Mouse (Mus musculus): ENCODE measurements around the gene Gm1673. TPM values are rescaled to one million over a fixed set of nuclear protein-coding genes. Genes with fewer than 3 reads are reported as not detected.
A peak's percentile ranks its signal among the peaks of the same experiment; 100 is the strongest.
"Not testable (repeated sequence)": the region's sequence is repeated elsewhere in the genome, so short reads cannot be mapped to it uniquely, and the experiment has no call there.

Gene Gm1673
- polyA plus RNA-seq (2015; fragmentation: Nextera tagmentation; extraction: Ambion mirVana) = 47.1 and 62.2 TPM in 2 replicates

DNA sequence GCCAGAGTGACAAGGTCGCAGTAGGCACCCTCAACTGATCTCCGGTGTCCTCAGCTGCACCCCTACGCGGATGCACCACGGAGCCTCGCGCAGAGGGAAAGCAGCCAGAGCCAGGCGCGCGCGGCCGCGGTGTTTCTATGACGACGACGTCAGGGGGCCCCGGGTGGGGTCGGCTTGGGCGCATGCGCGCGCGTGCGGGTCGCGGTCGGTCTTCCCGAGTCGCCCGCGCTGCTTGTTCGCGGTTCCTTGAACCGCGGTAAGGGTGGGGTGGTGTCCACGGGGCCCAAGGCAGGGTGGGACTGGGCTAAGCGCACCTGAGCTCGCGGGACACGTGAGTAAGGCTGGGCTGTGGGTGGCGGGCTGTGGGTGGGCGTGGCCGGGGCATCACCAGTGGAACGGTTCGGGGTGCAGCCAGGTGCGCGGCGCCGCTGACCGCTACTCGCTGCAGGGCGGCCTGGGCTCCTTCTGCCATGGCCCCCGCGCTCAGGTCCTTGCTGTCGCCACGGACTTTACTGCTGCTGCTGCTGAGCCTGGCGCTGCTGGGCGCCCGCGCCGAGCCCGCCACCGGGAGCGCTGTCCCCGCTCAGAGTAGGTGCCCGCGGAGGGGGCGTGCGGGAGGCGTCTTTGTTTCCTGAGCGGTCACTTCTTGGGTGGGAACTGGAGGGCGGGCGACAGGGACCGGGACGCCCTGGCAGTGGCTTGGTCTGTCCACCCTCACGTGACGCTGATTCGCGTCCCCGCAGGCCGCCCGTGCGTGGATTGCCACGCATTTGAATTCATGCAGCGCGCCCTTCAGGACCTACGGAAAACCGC is at the start of gene Gm1673:
Gm1673 (plus strand) TSS at position 125 of the 813 bp plus-strand sequence.
- H3K9me3 ChIP-seq (ENCODE audit: control insufficient read depth, low read length) = no peaks in the 10 kb centered on the region
- H3K4me2 ChIP-seq (ENCODE audit: low read depth, low read length) = peak within 1 kb of the TSS; percentile 90
- H3K27ac ChIP-seq (ENCODE audit: low read length) = no peak within 1 kb of the TSS
- peak; percentile 92 for ATAC-seq (ENCODE audit: low read depth)
- peak within 1 kb of the TSS; percentile 81 for H3K4me3 ChIP-seq (ENCODE audit: low read length)
- H3K4me1 ChIP-seq (replicated peaks; ENCODE audit: control insufficient read depth, insufficient read depth, low read length) = peaks cover 9% of the 10 kb centered on the region; the same call in 1 of the 2 replicates
- H3K27me3 ChIP-seq (ENCODE audit: control insufficient read depth, insufficient read depth, low read depth, low read length) = no peaks in the 10 kb centered on the region
- no peaks in the 10 kb centered on the region for H3K36me3 ChIP-seq (ENCODE audit: control insufficient read depth, insufficient read depth, low read length)
- under 1% methylated on average over 83 of the region's 88 CpGs for WGBS
- H3K9ac ChIP-seq (ENCODE audit: low read length) = peak within 1 kb of the TSS; percentile 73

DNA sequence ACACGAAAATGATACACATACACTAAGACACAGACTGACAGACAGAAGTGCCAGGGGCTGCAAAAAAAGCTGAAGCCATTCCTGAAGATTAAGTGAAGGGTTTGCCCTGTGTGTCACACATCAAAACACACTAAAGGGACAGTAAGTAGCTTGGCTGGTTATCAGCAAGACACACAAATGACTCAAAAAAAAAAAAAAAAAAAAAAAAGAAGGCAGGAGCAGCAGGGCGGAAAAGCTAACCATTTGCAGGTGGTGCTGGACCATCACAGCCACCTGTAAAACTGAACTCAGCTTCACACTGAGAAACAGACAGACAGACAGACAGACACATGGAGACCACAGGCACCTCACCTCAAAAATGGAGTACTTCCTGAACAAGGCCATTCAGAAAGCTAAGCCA is 49.2 kb upstream of the Gm1673 start:
- no peak for ATAC-seq (ENCODE audit: low read depth)
- 78% methylated on average over 2 of the region's 2 CpGs for WGBS
- Histone ChIP-seq H3K36me3 (ENCODE audit: control insufficient read depth, insufficient read depth, low read length) (peaks cover 13% of the 10 kb centered on the region), H3K4me2 (ENCODE audit: low read depth, low read length) (peak overlapping the region; percentile 57), H3K9ac (ENCODE audit: low read length) (no peak overlapping the region), H3K4me1 (replicated peaks; ENCODE audit: control insufficient read depth, insufficient read depth, low read length) (peaks cover 17% of the 10 kb centered on the region), H3K4me3 (ENCODE audit: low read length) (no peak overlapping the region), H3K27ac (ENCODE audit: low read length) (no peak overlapping the region), H3K27me3 (ENCODE audit: control insufficient read depth, insufficient read depth, low read depth, low read length) (no peaks in the 10 kb centered on the region), H3K9me3 (ENCODE audit: control insufficient read depth, low read length) (no peaks in the 10 kb centered on the region)

DNA sequence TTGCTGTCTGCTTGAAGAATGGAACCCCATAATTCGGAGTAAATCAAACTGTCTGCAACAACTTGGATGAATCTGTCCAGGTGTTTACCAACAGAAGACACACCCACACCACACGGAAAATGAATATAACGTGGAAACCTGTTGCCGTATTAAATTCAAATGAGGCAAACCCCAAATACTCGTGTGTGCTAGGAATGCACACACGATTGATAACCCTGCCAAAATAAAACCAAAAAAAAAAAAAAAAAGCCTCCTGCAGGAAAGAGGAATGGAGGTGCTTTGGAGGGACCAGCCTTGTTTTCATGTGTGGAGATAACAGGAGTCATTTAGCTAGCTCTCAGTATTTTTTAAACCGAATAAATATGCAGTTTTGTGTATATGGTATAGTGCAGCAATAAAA is 48.4 kb upstream of the Gm1673 start:
- peaks cover 17% of the 10 kb centered on the region for H3K4me1 ChIP-seq (replicated peaks; ENCODE audit: control insufficient read depth, insufficient read depth, low read length)
- no peak overlapping the region for H3K9ac ChIP-seq (ENCODE audit: low read length)
- ATAC-seq (ENCODE audit: low read depth) = no peak
- no peaks in the 10 kb centered on the region for H3K27me3 ChIP-seq (ENCODE audit: control insufficient read depth, insufficient read depth, low read depth, low read length)
- 67% methylated on average over 7 of the region's 7 CpGs for WGBS
- no peaks in the 10 kb centered on the region; the same call in 1 of the 2 replicates for H3K9me3 ChIP-seq (ENCODE audit: control insufficient read depth, low read length)
- no peak overlapping the region for H3K27ac ChIP-seq (ENCODE audit: low read length)
- peak overlapping the region; percentile 57 for H3K4me2 ChIP-seq (ENCODE audit: low read depth, low read length)
- peak overlapping the region; percentile 93 for H3K4me3 ChIP-seq (ENCODE audit: low read length)
- peaks cover 6% of the 10 kb centered on the region for H3K36me3 ChIP-seq (ENCODE audit: control insufficient read depth, insufficient read depth, low read length)

DNA sequence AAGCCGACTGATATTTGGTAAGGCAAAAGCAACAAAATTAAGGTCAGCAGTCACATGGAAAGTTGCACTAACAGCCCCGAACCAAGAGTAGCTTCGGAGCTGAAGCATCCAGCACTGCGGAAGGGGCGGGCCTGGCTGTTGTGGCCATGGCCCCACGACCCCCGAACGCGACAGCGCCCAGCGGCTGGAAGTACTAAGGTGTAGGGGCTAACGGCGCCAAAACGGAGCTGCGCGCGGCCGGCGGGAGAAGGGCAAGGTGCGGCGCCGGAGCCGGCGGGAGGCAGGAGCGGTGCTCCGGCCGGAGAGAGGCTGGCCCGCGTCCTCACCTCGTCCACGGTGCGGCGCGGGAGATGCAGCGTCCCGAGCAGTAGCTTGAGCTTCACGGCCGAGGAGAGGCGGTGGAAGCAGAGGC is 47.5 kb upstream of the Gm1673 start:
- Histone ChIP-seq H3K9ac (ENCODE audit: low read length) (peak overlapping the region; percentile 95), H3K4me1 (replicated peaks; ENCODE audit: control insufficient read depth, insufficient read depth, low read length) (peaks cover 17% of the 10 kb centered on the region), H3K27ac (ENCODE audit: low read length) (peak overlapping the region; percentile 91), H3K36me3 (ENCODE audit: control insufficient read depth, insufficient read depth, low read length) (no peaks in the 10 kb centered on the region), H3K4me2 (ENCODE audit: low read depth, low read length) (peak overlapping the region; percentile 57), H3K4me3 (ENCODE audit: low read length) (peak overlapping the region; percentile 93), H3K27me3 (ENCODE audit: control insufficient read depth, insufficient read depth, low read depth, low read length) (no peaks in the 10 kb centered on the region), H3K9me3 (ENCODE audit: control insufficient read depth, low read length) (peaks cover 4% of the 10 kb centered on the region; the same call in 1 of the 2 replicates)
- WGBS = under 1% methylated on average over 39 of the region's 39 CpGs
- ATAC-seq (ENCODE audit: low read depth) = peak; percentile 56

DNA sequence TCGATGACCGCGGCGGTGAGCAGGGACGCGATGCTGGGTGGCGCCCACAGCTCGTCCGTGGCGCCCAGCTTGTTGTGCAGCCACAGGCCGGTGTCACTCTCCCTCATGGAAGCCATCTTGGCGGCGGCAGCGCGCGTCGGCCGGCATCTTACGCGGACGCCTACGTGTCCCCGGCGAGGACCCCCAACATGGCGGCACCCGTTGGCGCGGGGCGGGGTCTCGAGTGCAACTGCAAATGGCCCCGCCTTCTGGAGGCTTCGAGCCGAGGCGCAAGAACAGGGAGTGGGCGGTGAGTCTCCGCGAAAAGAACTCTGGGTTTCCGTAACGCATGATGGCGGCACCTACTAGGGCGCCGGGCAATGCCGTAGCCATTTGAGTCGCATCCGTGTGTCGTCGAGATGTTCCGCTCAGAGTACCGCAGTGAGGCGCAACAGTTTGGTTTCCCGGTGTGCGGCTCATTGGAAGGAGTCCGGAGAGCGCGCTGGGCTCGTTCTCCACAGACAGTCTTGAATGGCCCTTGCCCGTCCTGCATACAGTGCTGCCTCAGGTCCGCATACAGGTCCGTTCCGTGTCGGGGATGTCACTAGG is 47.0 kb upstream of the Gm1673 start, which contains the start of gene Nelfa:
Nelfa (minus strand) TSS at position 294 of the 588 bp plus-strand sequence.
- Histone ChIP-seq H3K4me2 (ENCODE audit: low read depth, low read length) (peak within 1 kb of the TSS; percentile 92), H3K36me3 (ENCODE audit: control insufficient read depth, insufficient read depth, low read length) (no peaks in the 10 kb centered on the region), H3K27me3 (ENCODE audit: control insufficient read depth, insufficient read depth, low read depth, low read length) (no peaks in the 10 kb centered on the region), H3K4me1 (replicated peaks; ENCODE audit: control insufficient read depth, insufficient read depth, low read length) (peaks cover 17% of the 10 kb centered on the region), H3K9ac (ENCODE audit: low read length) (peak within 1 kb of the TSS; percentile 95), H3K4me3 (ENCODE audit: low read length) (peak within 1 kb of the TSS; percentile 93), H3K9me3 (ENCODE audit: control insufficient read depth, low read length) (peaks cover 4% of the 10 kb centered on the region; the same call in 1 of the 2 replicates), H3K27ac (ENCODE audit: low read length) (peak within 1 kb of the TSS; percentile 91)
- under 1% methylated on average over 61 of the region's 61 CpGs for WGBS
- peak; percentile 99 for ATAC-seq (ENCODE audit: low read depth)

DNA sequence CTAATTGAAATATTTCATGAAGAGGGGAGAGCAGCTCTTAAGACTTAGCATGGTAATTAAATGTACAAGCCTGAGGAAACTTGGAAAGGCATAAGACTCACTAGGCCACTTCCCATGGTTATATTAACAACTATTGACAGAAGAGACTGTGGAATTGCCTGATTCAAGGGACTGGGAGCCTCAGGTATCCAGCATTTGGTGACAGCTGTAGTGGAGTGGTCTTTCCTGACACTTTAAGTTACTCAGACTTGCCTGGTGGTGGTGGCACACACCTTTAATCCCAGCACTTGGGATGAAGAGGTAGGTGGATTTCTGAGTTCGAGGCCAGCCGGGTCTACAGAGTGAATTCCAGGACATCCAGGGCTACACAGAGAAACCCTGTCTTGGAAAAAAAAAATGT is 46.0 kb upstream of the Gm1673 start:
- Histone ChIP-seq H3K4me1 (replicated peaks; ENCODE audit: control insufficient read depth, insufficient read depth, low read length) (peaks cover 17% of the 10 kb centered on the region), H3K4me2 (ENCODE audit: low read depth, low read length) (peak overlapping the region; percentile 92), H3K9me3 (ENCODE audit: control insufficient read depth, low read length) (peaks cover 4% of the 10 kb centered on the region), H3K9ac (ENCODE audit: low read length) (peak overlapping the region; percentile 83; the same call in 1 of the 2 replicates), H3K27me3 (ENCODE audit: control insufficient read depth, insufficient read depth, low read depth, low read length) (no peaks in the 10 kb centered on the region), H3K27ac (ENCODE audit: low read length) (no peak overlapping the region), H3K36me3 (ENCODE audit: control insufficient read depth, insufficient read depth, low read length) (no peaks in the 10 kb centered on the region), H3K4me3 (ENCODE audit: low read length) (peak overlapping the region; percentile 93)
- no peak for ATAC-seq (ENCODE audit: low read depth)
- WGBS = 97% methylated on average over 2 of the region's 2 CpGs

DNA sequence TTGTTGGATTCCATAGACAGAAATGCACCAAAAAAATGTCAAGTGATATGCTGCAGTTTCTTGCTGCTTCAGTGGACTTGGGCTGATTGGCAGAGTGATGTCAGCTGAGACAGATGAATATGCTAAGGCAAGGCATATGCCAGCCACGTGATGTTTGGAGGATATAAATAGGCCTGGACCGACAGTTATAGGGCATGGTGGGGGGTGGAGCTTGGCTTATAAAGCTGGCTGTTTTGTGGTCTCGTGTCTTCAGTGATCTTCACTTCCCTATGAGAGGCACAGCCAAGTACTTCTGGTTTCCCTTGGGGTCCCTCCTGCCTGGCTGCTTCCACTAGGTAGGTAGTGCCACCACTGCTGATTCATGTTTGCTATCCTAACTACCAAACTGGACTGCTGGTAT is 44.8 kb upstream of the Gm1673 start:
- Histone ChIP-seq H3K4me1 (replicated peaks; ENCODE audit: control insufficient read depth, insufficient read depth, low read length) (peaks cover 17% of the 10 kb centered on the region), H3K27ac (ENCODE audit: low read length) (no peak overlapping the region), H3K36me3 (ENCODE audit: control insufficient read depth, insufficient read depth, low read length) (no peaks in the 10 kb centered on the region), H3K9ac (ENCODE audit: low read length) (no peak overlapping the region), H3K4me3 (ENCODE audit: low read length) (no peak overlapping the region), H3K9me3 (ENCODE audit: control insufficient read depth, low read length) (peaks cover 6% of the 10 kb centered on the region), H3K27me3 (ENCODE audit: control insufficient read depth, insufficient read depth, low read depth, low read length) (no peaks in the 10 kb centered on the region), H3K4me2 (ENCODE audit: low read depth, low read length) (no peak overlapping the region)
- 88% methylated on average over 3 of the region's 3 CpGs for WGBS
- ATAC-seq (ENCODE audit: low read depth) = no peak

DNA sequence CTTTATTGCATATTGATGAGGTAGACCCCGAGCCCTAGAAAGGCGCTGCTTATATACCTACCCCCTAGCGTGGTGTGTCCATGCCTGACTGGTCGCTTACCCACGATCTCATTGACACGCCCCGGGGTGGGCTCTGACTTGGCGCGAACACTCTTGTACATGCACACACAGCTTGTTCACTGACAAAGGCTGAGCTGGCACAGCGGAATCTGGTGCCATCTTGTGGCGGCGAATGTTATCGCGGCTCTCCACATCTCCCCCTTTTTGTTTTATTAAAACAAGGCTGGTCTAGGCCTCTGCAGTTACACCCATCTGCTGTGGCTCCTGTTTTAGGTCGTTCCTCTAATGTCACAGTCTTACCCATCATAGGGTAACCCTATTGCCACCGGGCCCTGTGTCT is 36.2 kb upstream of the Gm1673 start:
- H3K4me3 ChIP-seq (ENCODE audit: low read length); ATAC-seq (ENCODE audit: low read depth): not testable (repeated sequence)
- 84% methylated on average over 16 of the region's 16 CpGs for WGBS

DNA sequence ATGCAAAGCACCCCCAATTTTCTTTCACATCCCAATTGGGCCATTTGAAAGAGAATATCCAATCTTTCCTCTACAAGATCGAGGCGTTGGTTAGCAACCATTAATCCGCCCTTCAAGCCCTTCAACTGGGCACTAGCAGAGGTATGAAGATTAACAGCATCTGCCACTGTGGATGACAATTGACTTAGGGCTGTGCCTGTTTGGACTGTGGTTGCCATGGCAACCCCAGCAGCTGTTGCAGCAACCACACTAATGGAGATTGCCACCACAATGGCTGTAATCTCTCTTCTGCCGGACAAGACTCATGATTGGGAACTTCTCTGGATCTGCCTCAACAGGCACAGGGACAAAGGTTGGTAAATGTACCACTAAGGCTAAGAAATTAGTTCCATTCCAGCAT is 34.9 kb upstream of the Gm1673 start:
- H3K27ac ChIP-seq (ENCODE audit: low read length) = no peak overlapping the region
- ATAC-seq (ENCODE audit: low read depth) = no peak
- H3K4me1 ChIP-seq (replicated peaks; ENCODE audit: control insufficient read depth, insufficient read depth, low read length) = no peaks in the 10 kb centered on the region
- H3K27me3 ChIP-seq (ENCODE audit: control insufficient read depth, insufficient read depth, low read depth, low read length) = no peaks in the 10 kb centered on the region
- no peaks in the 10 kb centered on the region for H3K36me3 ChIP-seq (ENCODE audit: control insufficient read depth, insufficient read depth, low read length)
- WGBS = 79% methylated on average over 4 of the region's 4 CpGs
- no peak overlapping the region for H3K9ac ChIP-seq (ENCODE audit: low read length)
- no peak overlapping the region for H3K4me3 ChIP-seq (ENCODE audit: low read length)
- peaks cover 14% of the 10 kb centered on the region for H3K9me3 ChIP-seq (ENCODE audit: control insufficient read depth, low read length)
- no peak overlapping the region for H3K4me2 ChIP-seq (ENCODE audit: low read depth, low read length)

More for the DNA sequence above, 36.2 kb upstream of the Gm1673 start:
- peaks cover 14% of the 10 kb centered on the region for H3K9me3 ChIP-seq (ENCODE audit: control insufficient read depth, low read length)
- H3K27ac ChIP-seq (ENCODE audit: low read length); H3K27me3 ChIP-seq (ENCODE audit: control insufficient read depth, insufficient read depth, low read depth, low read length); H3K36me3 ChIP-seq (ENCODE audit: control insufficient read depth, insufficient read depth, low read length); H3K9ac ChIP-seq (ENCODE audit: low read length); H3K4me2 ChIP-seq (ENCODE audit: low read depth, low read length); H3K4me1 ChIP-seq (replicated peaks; ENCODE audit: control insufficient read depth, insufficient read depth, low read length): not testable (repeated sequence)
